Mouse (Mus musculus) MEL (cell line): ENCODE results near the gene Pcsk5.

Source experiments
- KAT2A ChIP-seq: conservative IDR thresholded peaks from 2 replicates; pipeline ENCODE4 v1.6.1; 2012; ENCODE audit warnings: low read depth, low read length, improper control_type of control experiment, inconsistent platforms
- ZMIZ1 ChIP-seq: IDR thresholded peaks from 2 replicates; pipeline ENCODE4 v1.6.1; 2012; ENCODE audit warnings: low read depth, mild to moderate bottlenecking, inconsistent platforms, low read length, improper control_type of control experiment, moderate library complexity

GRCm38 (mm10) chr19:17839856-17840255, 2.4 kb upstream of the Pcsk5 start:
- TF ChIP-seq ZMIZ1 (no peak), KAT2A (no peak)
